Mouse (Mus musculus) gastrocnemius, postnatal 36 days (tissue): Measurements from ENCODE around the gene Wfdc3. TPM values are rescaled to one million over a fixed set of nuclear protein-coding genes. Genes with fewer than 3 reads are reported as not detected.

Source experiments
- DNase-seq, 2 experiments: peaks; one replicate each; pipeline ENCODE4 v3.0.0; 2022
- intact Hi-C: fragments of 180-260 bp; cut with DNase I; formaldehyde crosslinking; loops from one replicate; pipeline ENCODE4 v1.15.1; 2025
- total RNA-seq, 2 experiments: library from RNA; stranded (reverse); gene quantifications; 2 replicates each; pipeline ENCODE4 v1.2.3; 2021

Gene Wfdc3
- total RNA-seq, 2 experiments from 2014 or later = not detected

GRCm38 (mm10) chr2:164777246-164778014 is 31.7 kb upstream of the Wfdc3 start:
- intact Hi-C loops = no loop called here
- peak in 1 of 2 experiments; percentile 18 for DNase-seq

GRCm38 (mm10) chr2:164776801-164777200 is 31.1 kb upstream of the Wfdc3 start:
- intact Hi-C loops = no loop called here
- DNase-seq = no peak

GRCm38 (mm10) chr2:164776130-164776529 is 30.4 kb upstream of the Wfdc3 start:
- no peak for DNase-seq
- intact Hi-C loops = no loop called here

- DNase-seq = no peak
Observed at GRCm38 (mm10) chr2:164773989-164774364, 28.2 kb upstream of the Wfdc3 start.

GRCm38 (mm10) chr2:164773229-164773988 is 27.7 kb upstream of the Wfdc3 start:
- DNase-seq = peak in 1 of 2 experiments; percentile 27
- intact Hi-C loops = no loop called here

More at GRCm38 (mm10) chr2:164773989-164774364, 28.2 kb upstream of the Wfdc3 start:
- intact Hi-C loops = no loop called here

- DNase-seq = peak in 1 of 2 experiments; percentile 11
- intact Hi-C loops = no loop called here
Observed at GRCm38 (mm10) chr2:164771123-164771522, 25.4 kb upstream of the Wfdc3 start.

GRCm38 (mm10) chr2:164770279-164770678 is 24.5 kb upstream of the Wfdc3 start:
- peak in 1 of 2 experiments; percentile 6 for DNase-seq
- intact Hi-C loops = no loop called here

GRCm38 (mm10) chr2:164769258-164770037 is 23.7 kb upstream of the Wfdc3 start, which contains the start of gene Ube2c:
Gene Ube2c, plus strand, starts transcription at chr2:164769898.
- peak; percentile 96 to 97 for DNase-seq
- intact Hi-C loops = no loop called here

- no peak for DNase-seq
- intact Hi-C loops = no loop called here
Observed at GRCm38 (mm10) chr2:164767812-164768540, 22.2 kb upstream of the Wfdc3 start.

- DNase-seq = no peak
- intact Hi-C loops = no loop called here
Observed at GRCm38 (mm10) chr2:164765841-164766240, 20.1 kb upstream of the Wfdc3 start.

GRCm38 (mm10) chr2:164762593-164762992 is 16.9 kb upstream of the Wfdc3 start:
- intact Hi-C loops = no loop called here
- DNase-seq = no peak

GRCm38 (mm10) chr2:164761971-164762370 is 16.2 kb upstream of the Wfdc3 start:
- DNase-seq = no peak
- intact Hi-C loops = no loop called here

- intact Hi-C loops = no loop called here
- DNase-seq = no peak
Observed at GRCm38 (mm10) chr2:164761502-164761901, 15.8 kb upstream of the Wfdc3 start.

- intact Hi-C loops = no loop called here
- no peak for DNase-seq
Observed at GRCm38 (mm10) chr2:164760059-164760833, 14.5 kb upstream of the Wfdc3 start.

GRCm38 (mm10) chr2:164758692-164759091 is 13.0 kb upstream of the Wfdc3 start:
- DNase-seq = no peak
- intact Hi-C loops = no loop called here

GRCm38 (mm10) chr2:164757841-164758240 is 12.1 kb upstream of the Wfdc3 start:
- intact Hi-C loops = no loop called here
- DNase-seq = no peak

- no peak for DNase-seq
- intact Hi-C loops = no loop called here
Observed at GRCm38 (mm10) chr2:164754800-164755199, 9.1 kb upstream of the Wfdc3 start.

GRCm38 (mm10) chr2:164754105-164754504 is 8.4 kb upstream of the Wfdc3 start:
- DNase-seq = no peak
- intact Hi-C loops = no loop called here

- DNase-seq = no peak
- intact Hi-C loops = no loop called here
Observed at GRCm38 (mm10) chr2:164752454-164752853, 6.7 kb upstream of the Wfdc3 start.
